Mouse (Mus musculus) testis, adult 10 weeks (tissue): ENCODE results near the gene Izumo3. TPM values are rescaled to one million over a fixed set of nuclear protein-coding genes. Genes with fewer than 3 reads are reported as not detected.

Experiments used
- polyA plus RNA-seq: library from polyadenylated mRNA; stranded (reverse); fragments of 350-450 nt; fragmentation: Illumina TruSeq; extraction: RNeasy Lipid Tissue Mini Kit (QIAGEN cat#74804); gene quantifications from one replicate; pipeline ENCODE4 v1.2.3, GENCODE M21; 2014; ENCODE audit warnings: low read depth, low replicate concordance

Izumo3 gene
- polyA plus RNA-seq = 438 TPM

GRCm38 (mm10) chr4:92147134-92147533, at the start of gene Izumo3:
Gene Izumo3 (minus strand): TSS chr4:92147234.

GRCm38 (mm10) chr4:92191649-92192048, 44.6 kb upstream of the Izumo3 start, which contains the start of gene Gm12666:
Gene Gm12666 (minus strand): TSS chr4:92191749.

Other genes starting within 250 kb of the Izumo3 start
- 0.32 TPM for gene Gm12666, start 44.5 kb upstream of the Izumo3 start, polyA plus RNA-seq